Mouse (Mus musculus) embryonic facial prominence, embryonic 15.5 days (tissue): ENCODE measurements around the gene Casz1. TPM values are rescaled to one million over a fixed set of nuclear protein-coding genes. Genes with fewer than 3 reads are reported as not detected.

Experiments
- ATAC-seq: fragments of 200-750 bp; cut with Nextera tagmentation; 2 replicates; pipeline ENCODE4 v1.8.0; 2017; ENCODE audit warnings: low read depth, moderate TSS enrichment; ENCODE audit not compliant: insufficient number of reproducible peaks, low FRiP score, low TSS enrichment
- H3K27ac ChIP-seq: fragments of 300-500 bp; sonication (generic); replicated peaks from 2 replicates; pipeline ENCODE4 v1.5.1; 2015; ENCODE audit warnings: mild to moderate bottlenecking, inconsistent platforms
- H3K27me3 ChIP-seq: fragments of 300-500 bp; sonication (generic); 2 replicates; pipeline ENCODE4 v1.6.1; 2015; ENCODE audit warnings: inconsistent platforms
- H3K36me3 ChIP-seq: fragments of 300-500 bp; sonication (generic); 2 replicates; pipeline ENCODE4 v1.6.1; 2015; ENCODE audit warnings: mild to moderate bottlenecking, inconsistent platforms
- H3K4me1 ChIP-seq: fragments of 300-500 bp; sonication (generic); 2 replicates; pipeline ENCODE4 v1.6.1; 2015; ENCODE audit warnings: inconsistent platforms
- H3K4me2 ChIP-seq: fragments of 300-500 bp; sonication (generic); replicated peaks from 2 replicates; pipeline ENCODE4 v1.6.1; 2015; ENCODE audit warnings: mild to moderate bottlenecking, inconsistent platforms
- H3K4me3 ChIP-seq: fragments of 300-500 bp; sonication (generic); replicated peaks from 2 replicates; pipeline ENCODE4 v1.5.1; 2015; ENCODE audit warnings: mild to moderate bottlenecking, inconsistent platforms
- H3K9ac ChIP-seq: fragments of 300-500 bp; sonication (generic); 2 replicates; pipeline ENCODE4 v1.6.1; 2015; ENCODE audit warnings: inconsistent platforms
- H3K9me3 ChIP-seq: fragments of 300-500 bp; sonication (generic); replicated peaks from 2 replicates; pipeline ENCODE4 v1.6.1; 2016; ENCODE audit warnings: inconsistent platforms
- WGBS: fragments of 180-500 bp; shearing (Covaris S2); methylation state at CpG from one replicate; pipeline ENCODE4 v1.1.7; 2015; 5-methylcytosine and 5-hydroxymethylcytosine counted together
- polyA plus RNA-seq: library from polyadenylated mRNA; unstranded; fragments of >200 nt; fragmentation: Nextera tagmentation; extraction: Ambion mirVana; gene quantifications from 2 replicates; pipeline ENCODE4 v1.2.1, GENCODE M21; 2015

The Casz1 gene
- polyA plus RNA-seq, 1 experiment from 2014 or later = 11.2 TPM

GRCm38 (mm10) chr4:148818161-148818560, 13.9 kb downstream of the Casz1 start:
- ATAC-seq = no peak
- no peaks in the 10 kb centered on the region for H3K36me3 ChIP-seq
- no peak overlapping the region for H3K27ac ChIP-seq
- 93% methylated on average over 12 of the region's 12 CpGs for WGBS
- no peak overlapping the region for H3K9ac ChIP-seq
- H3K4me3 ChIP-seq = no peak overlapping the region
- peaks cover 19% of the 10 kb centered on the region for H3K27me3 ChIP-seq
- H3K4me1 ChIP-seq = peaks cover 16% of the 10 kb centered on the region
- no peaks in the 10 kb centered on the region for H3K9me3 ChIP-seq
- no peak overlapping the region for H3K4me2 ChIP-seq

GRCm38 (mm10) chr4:148820171-148820570, 15.9 kb downstream of the Casz1 start:
- no peak overlapping the region for H3K4me2 ChIP-seq
- no peaks in the 10 kb centered on the region for H3K36me3 ChIP-seq
- H3K4me1 ChIP-seq = peaks cover 27% of the 10 kb centered on the region
- no peaks in the 10 kb centered on the region for H3K9me3 ChIP-seq
- no peak overlapping the region; the same call in 1 of the 2 replicates for H3K27ac ChIP-seq
- 45% methylated on average over 13 of the region's 13 CpGs for WGBS
- H3K27me3 ChIP-seq = peaks cover 14% of the 10 kb centered on the region
- H3K9ac ChIP-seq = no peak overlapping the region
- H3K4me3 ChIP-seq = no peak overlapping the region
- no peak for ATAC-seq

- H3K4me1 ChIP-seq = peaks cover 28% of the 10 kb centered on the region
- whole genome bisulfite sequencing = 59% methylated on average over 8 of the region's 8 CpGs
- no peak overlapping the region for H3K9ac ChIP-seq
- peaks cover 19% of the 10 kb centered on the region for H3K27me3 ChIP-seq
- H3K4me2 ChIP-seq = no peak overlapping the region
- H3K27ac ChIP-seq = no peak overlapping the region; the same call in 1 of the 2 replicates
- H3K4me3 ChIP-seq = no peak overlapping the region
- peak; percentile 58; the same call in 1 of the 2 replicates for ATAC-seq
- H3K9me3 ChIP-seq = no peaks in the 10 kb centered on the region
- H3K36me3 ChIP-seq = no peaks in the 10 kb centered on the region
Observed at GRCm38 (mm10) chr4:148823281-148823680, 19.1 kb downstream of the Casz1 start.

GRCm38 (mm10) chr4:148830350-148830749, 26.1 kb downstream of the Casz1 start:
- Histone ChIP-seq H3K36me3 (no peaks in the 10 kb centered on the region), H3K9me3 (no peaks in the 10 kb centered on the region), H3K27ac (no peak overlapping the region), H3K9ac (no peak overlapping the region), H3K27me3 (peaks cover 11% of the 10 kb centered on the region), H3K4me2 (no peak overlapping the region), H3K4me3 (no peak overlapping the region), H3K4me1 (peaks cover 29% of the 10 kb centered on the region)
- WGBS = 53% methylated on average over 7 of the region's 7 CpGs
- ATAC-seq = no peak

DNA sequence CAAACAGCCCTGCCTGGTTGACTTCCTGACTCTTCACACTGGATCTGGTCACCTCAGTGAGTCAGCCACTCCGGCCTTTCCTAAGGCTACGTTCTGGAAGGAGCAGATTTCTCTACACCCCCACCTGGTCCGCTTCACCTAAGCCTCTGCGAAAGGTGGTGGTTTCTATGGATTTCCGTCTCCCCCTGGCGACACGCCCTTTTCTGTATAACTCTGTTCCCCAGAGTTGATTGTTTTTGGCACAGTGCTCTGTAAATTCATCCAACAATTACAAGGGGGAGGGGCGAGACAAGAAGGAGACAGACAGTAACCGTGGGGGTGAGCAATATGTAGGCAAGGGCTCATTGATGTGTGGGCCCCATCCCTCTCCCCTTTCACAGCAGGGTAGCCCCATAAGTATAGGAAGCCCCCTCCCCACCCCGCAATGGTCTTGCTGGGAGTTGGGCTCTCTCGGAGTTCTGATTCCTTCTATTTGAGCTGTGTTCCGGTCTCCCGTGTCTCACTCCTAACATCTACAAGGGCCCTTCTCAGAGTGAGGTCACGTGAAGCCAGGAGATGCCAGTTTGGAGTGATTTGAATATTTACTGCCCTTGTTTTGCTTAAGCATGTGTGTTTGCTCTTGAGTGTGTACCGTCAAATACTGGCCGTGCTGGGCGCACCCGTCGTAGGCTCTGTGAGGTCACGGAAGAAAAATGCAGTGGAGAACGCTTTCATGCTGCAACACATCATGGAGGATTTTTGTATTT, 29.2 kb downstream of the Casz1 start:
- H3K27me3 ChIP-seq = no peaks in the 10 kb centered on the region
- H3K9ac ChIP-seq = no peak overlapping the region
- 55% methylated on average over 21 of the region's 21 CpGs for WGBS
- H3K4me2 ChIP-seq = 0 out of 2 replicates have a peak overlapping the region, but pooled peaks have one; percentile 19
- no peaks in the 10 kb centered on the region for H3K9me3 ChIP-seq
- 0 out of 2 replicates have a peak, but pooled peaks have one; percentile 36 for ATAC-seq
- H3K36me3 ChIP-seq = no peaks in the 10 kb centered on the region
- H3K4me1 ChIP-seq = peaks cover 43% of the 10 kb centered on the region
- H3K4me3 ChIP-seq = no peak overlapping the region
- peak overlapping the region; percentile 65 for H3K27ac ChIP-seq

GRCm38 (mm10) chr4:148836391-148836790, 32.2 kb downstream of the Casz1 start:
- no peaks in the 10 kb centered on the region for H3K27me3 ChIP-seq
- no peak overlapping the region for H3K4me2 ChIP-seq
- no peak overlapping the region for H3K4me3 ChIP-seq
- peak overlapping the region; percentile 61 for H3K27ac ChIP-seq
- H3K9ac ChIP-seq = no peak overlapping the region
- peaks cover 43% of the 10 kb centered on the region for H3K4me1 ChIP-seq
- 26% methylated on average over 6 of the region's 6 CpGs for WGBS
- ATAC-seq = no peak
- H3K9me3 ChIP-seq = no peaks in the 10 kb centered on the region
- H3K36me3 ChIP-seq = no peaks in the 10 kb centered on the region

GRCm38 (mm10) chr4:148837046-148837445, 32.8 kb downstream of the Casz1 start:
- ATAC-seq = no peak
- no peak overlapping the region for H3K4me3 ChIP-seq
- H3K4me2 ChIP-seq = no peak overlapping the region
- WGBS = 47% methylated on average over 9 of the region's 9 CpGs
- H3K27me3 ChIP-seq = 0 out of 2 replicates have a peak, but pooled peaks cover 1% of the 10 kb centered on the region
- H3K9ac ChIP-seq = no peak overlapping the region
- H3K36me3 ChIP-seq = no peaks in the 10 kb centered on the region
- no peaks in the 10 kb centered on the region for H3K9me3 ChIP-seq
- H3K4me1 ChIP-seq = peaks cover 43% of the 10 kb centered on the region
- 0 out of 2 replicates have a peak overlapping the region, but pooled peaks have one; percentile 61 for H3K27ac ChIP-seq

- no peak overlapping the region for H3K9ac ChIP-seq
- no peak overlapping the region for H3K4me3 ChIP-seq
- no peak overlapping the region for H3K27ac ChIP-seq
- 80% methylated on average over 6 of the region's 6 CpGs for WGBS
- H3K4me1 ChIP-seq = peaks cover 49% of the 10 kb centered on the region
- no peaks in the 10 kb centered on the region for H3K36me3 ChIP-seq
- 0 out of 2 replicates have a peak, but pooled peaks cover 3% of the 10 kb centered on the region for H3K27me3 ChIP-seq
- ATAC-seq = no peak
- no peaks in the 10 kb centered on the region for H3K9me3 ChIP-seq
- no peak overlapping the region for H3K4me2 ChIP-seq
Observed at GRCm38 (mm10) chr4:148837644-148838043, 33.4 kb downstream of the Casz1 start.

- Histone ChIP-seq H3K4me1 (peaks cover 20% of the 10 kb centered on the region; the same call in 1 of the 2 replicates), H3K4me2 (no peak overlapping the region), H3K9me3 (no peaks in the 10 kb centered on the region), H3K27ac (no peak overlapping the region), H3K4me3 (no peak overlapping the region), H3K27me3 (peaks cover 22% of the 10 kb centered on the region), H3K9ac (no peak overlapping the region), H3K36me3 (no peaks in the 10 kb centered on the region)
- WGBS = 44% methylated on average over 6 of the region's 6 CpGs
- no peak for ATAC-seq
Observed at GRCm38 (mm10) chr4:148842302-148842701, 38.1 kb downstream of the Casz1 start.

DNA sequence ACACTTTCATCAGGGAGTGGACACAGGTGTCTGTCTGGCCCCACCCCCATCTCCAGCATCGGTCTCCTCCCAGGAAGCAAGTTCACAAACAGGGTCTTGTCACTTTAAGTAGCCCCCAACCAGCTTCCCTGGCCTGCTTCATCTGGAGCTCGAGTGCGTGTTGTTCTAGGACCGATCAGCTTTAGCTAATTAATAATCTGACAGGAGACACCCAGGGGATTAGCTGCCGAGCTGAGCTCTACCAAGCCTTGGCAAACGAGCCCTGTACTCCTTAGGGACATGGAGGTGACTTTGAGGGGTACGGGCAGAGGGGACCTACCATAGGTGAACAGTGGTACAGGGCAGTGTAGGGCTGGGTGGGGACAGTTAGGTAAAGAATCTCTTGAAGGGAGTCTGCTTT, 40.7 kb downstream of the Casz1 start:
- H3K4me2 ChIP-seq = no peak overlapping the region
- H3K27ac ChIP-seq = no peak overlapping the region
- H3K4me1 ChIP-seq = peaks cover 16% of the 10 kb centered on the region; the same call in 1 of the 2 replicates
- H3K27me3 ChIP-seq = peaks cover 26% of the 10 kb centered on the region
- ATAC-seq = no peak
- no peak overlapping the region for H3K9ac ChIP-seq
- H3K4me3 ChIP-seq = no peak overlapping the region
- 43% methylated on average over 7 of the region's 7 CpGs for WGBS
- H3K9me3 ChIP-seq = no peaks in the 10 kb centered on the region
- H3K36me3 ChIP-seq = no peaks in the 10 kb centered on the region

GRCm38 (mm10) chr4:148846203-148846602, 42.0 kb downstream of the Casz1 start:
- Histone ChIP-seq H3K4me2 (no peak overlapping the region), H3K27me3 (peaks cover 26% of the 10 kb centered on the region)

More at GRCm38 (mm10) chr4:148846203-148846602, 42.0 kb downstream of the Casz1 start:
- Histone ChIP-seq H3K4me3 (no peak overlapping the region), H3K4me1 (peaks cover 22% of the 10 kb centered on the region; the same call in 1 of the 2 replicates), H3K36me3 (no peaks in the 10 kb centered on the region), H3K9me3 (no peaks in the 10 kb centered on the region), H3K9ac (no peak overlapping the region), H3K27ac (no peak overlapping the region)
- ATAC-seq = no peak
- 54% methylated on average over 9 of the region's 9 CpGs for WGBS
